Mouse (Mus musculus): ENCODE results near the gene Osbpl10.

GRCm38 (mm10) chr9:115147586-115148355 lies 169.4 kb downstream of the Osbpl10 start:
- TF ChIP-seq EP300 (optimal IDR thresholded peaks at IDR 0.05) = no peak
- no peak for TF ChIP-seq CTCF (IDR thresholded peaks at IDR 0.05; ENCODE audit: low read depth)

Data from stomach, postnatal 0 days (tissue).